Mouse (Mus musculus): ENCODE data around the gene Snx9. TPM values are rescaled to one million over a fixed set of nuclear protein-coding genes. Genes with fewer than 3 reads are reported as not detected.
A peak's percentile ranks its signal among the peaks of the same experiment; 100 is the strongest.

The Snx9 gene
- polyA plus RNA-seq, 1 experiment = 66.3 TPM

DNA sequence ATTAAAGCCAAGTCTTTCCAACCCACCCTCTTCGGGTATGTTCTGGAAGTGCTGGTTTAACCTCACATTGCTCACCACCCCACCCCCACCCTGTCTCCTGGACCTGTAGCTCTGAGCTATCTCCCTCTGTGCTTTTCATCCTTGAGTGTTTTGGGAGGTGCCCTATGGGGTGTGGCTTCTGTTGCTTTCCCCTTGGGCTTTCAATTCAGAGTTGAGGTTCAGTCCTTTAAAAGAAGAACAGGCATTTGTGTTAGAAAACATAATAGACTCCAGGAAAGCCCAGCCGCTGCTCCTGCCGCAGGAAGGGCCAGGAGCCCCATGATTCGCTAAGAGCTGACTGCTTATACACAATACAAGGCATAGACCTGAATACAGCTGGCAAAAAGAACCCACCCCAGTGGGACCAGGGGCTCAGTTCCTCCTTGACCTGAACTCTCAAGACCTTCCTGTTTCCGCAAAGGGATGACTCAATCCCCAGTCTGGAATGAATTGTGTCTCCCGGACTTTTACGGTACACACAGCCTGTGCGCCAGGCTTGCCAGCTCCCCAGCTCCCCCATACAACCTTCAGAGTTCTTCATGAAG lies 136.9 kb downstream of the Snx9 start:
- TF ChIP-seq POLR2A (IDR thresholded peaks at IDR 0.05; ENCODE audit: low read depth, low read length) (no peak), CTCF (IDR thresholded peaks at IDR 0.05; ENCODE audit: extremely low read depth, insufficient read length, insufficient replicate concordance, low read depth, low read length) (no peak)
- H3K36me3 ChIP-seq (ENCODE audit: control insufficient read depth, insufficient read depth, low read length) = no peaks in the 10 kb centered on the region
- peaks cover 29% of the 10 kb centered on the region for H3K4me1 ChIP-seq (ENCODE audit: control insufficient read depth, insufficient read depth, insufficient read length, low read length)
- H3K4me3 ChIP-seq (ENCODE audit: low read depth, low read length) = no peak overlapping the region
- H3K27ac ChIP-seq (ENCODE audit: insufficient read depth, low read depth, low read length) = peak overlapping the region; percentile 64
- 74% methylated on average over 8 of the region's 8 CpGs for WGBS
- no peaks in the 10 kb centered on the region for H3K27me3 ChIP-seq (ENCODE audit: control insufficient read depth, insufficient read depth, low read length)

DNA sequence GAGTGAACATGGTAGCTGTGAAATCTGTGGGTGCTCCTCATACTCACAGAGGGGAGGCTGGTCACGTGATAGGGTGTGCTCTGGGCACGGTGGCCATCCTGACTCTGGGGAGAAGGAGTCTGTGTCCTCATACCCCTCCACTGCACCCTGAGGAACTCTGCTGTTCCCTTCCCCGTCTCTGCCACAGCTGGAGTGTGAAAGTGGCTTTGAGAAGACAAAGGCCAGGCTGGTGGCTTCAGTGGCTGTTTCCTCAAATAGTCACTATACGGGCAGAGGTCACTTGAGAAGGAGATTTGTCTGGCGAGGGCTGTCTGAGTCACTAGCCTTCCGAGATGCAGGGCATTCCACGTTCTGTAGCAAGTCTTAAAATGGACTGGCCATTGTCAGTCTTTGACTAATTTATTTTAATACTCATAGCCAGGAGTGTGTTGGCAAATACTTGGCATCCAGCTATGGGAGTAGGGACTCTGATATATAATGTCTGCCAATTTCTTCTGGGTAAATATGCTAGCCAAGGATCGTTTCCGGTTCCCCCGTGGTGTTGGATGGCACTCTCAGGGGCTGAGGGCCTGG lies 137.5 kb downstream of the Snx9 start:
- H3K27me3 ChIP-seq (ENCODE audit: control insufficient read depth, insufficient read depth, low read length) = no peaks in the 10 kb centered on the region
- no peak overlapping the region for H3K4me3 ChIP-seq (ENCODE audit: low read depth, low read length)
- WGBS = 24% methylated on average over 10 of the region's 10 CpGs
- H3K36me3 ChIP-seq (ENCODE audit: control insufficient read depth, insufficient read depth, low read length) = no peaks in the 10 kb centered on the region
- TF ChIP-seq POLR2A (IDR thresholded peaks at IDR 0.05; ENCODE audit: low read depth, low read length) = no peak
- no peak for TF ChIP-seq CTCF (IDR thresholded peaks at IDR 0.05; ENCODE audit: extremely low read depth, insufficient read length, insufficient replicate concordance, low read depth, low read length)
- peaks cover 29% of the 10 kb centered on the region for H3K4me1 ChIP-seq (ENCODE audit: control insufficient read depth, insufficient read depth, insufficient read length, low read length)
- H3K27ac ChIP-seq (ENCODE audit: insufficient read depth, low read depth, low read length) = peak overlapping the region; percentile 25; the same call in 1 of the 2 replicates

DNA sequence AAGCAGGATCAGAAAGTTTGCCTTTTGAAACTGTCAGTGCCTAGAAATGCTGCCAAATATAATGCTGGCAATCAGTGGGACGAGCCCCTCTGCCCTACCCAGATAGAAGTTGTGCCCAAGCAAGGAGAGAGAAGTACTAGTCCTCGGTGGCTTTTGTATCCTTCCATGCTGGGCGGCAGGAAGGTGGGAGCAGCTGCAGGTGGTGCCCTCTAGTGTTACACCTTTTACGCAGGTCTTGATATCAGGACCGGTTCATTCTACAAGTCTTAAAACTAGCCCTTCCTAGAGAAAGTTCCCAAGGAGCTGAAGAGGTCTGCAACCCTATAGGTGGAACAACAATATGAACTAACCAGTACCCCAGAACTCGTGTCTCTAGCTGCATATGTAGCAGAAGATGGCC lies 139.7 kb downstream of the Snx9 start:
- H3K27me3 ChIP-seq (ENCODE audit: control insufficient read depth, insufficient read depth, low read length) = no peaks in the 10 kb centered on the region
- H3K4me3 ChIP-seq (ENCODE audit: low read depth, low read length) = no peak overlapping the region
- peaks cover 20% of the 10 kb centered on the region for H3K4me1 ChIP-seq (ENCODE audit: control insufficient read depth, insufficient read depth, insufficient read length, low read length)
- H3K27ac ChIP-seq (ENCODE audit: insufficient read depth, low read depth, low read length) = no peak overlapping the region
- no peak for TF ChIP-seq POLR2A (IDR thresholded peaks at IDR 0.05; ENCODE audit: low read depth, low read length)
- TF ChIP-seq CTCF (IDR thresholded peaks at IDR 0.05; ENCODE audit: extremely low read depth, insufficient read length, insufficient replicate concordance, low read depth, low read length) = peak; percentile 45; the same call in 1 of the 2 replicates
- 37% methylated on average over 6 of the region's 6 CpGs for WGBS
- H3K36me3 ChIP-seq (ENCODE audit: control insufficient read depth, insufficient read depth, low read length) = no peaks in the 10 kb centered on the region

Other genes starting within 250 kb of the Snx9 start
- gene Synj2, start 100.0 kb downstream of the Snx9 start, polyA plus RNA-seq (2012; rRNA removed) = 2.0 and 3.1 TPM in 2 replicates
- gene Serac1, start 238.4 kb downstream of the Snx9 start, polyA plus RNA-seq (2012; rRNA removed) = 0.86 and 1.3 TPM in 2 replicates
- gene Gtf2h5, start 238.5 kb downstream of the Snx9 start, polyA plus RNA-seq (2012; rRNA removed) = 2.9 and 5.9 TPM in 2 replicates